Mouse (Mus musculus) neural tube, embryonic 14.5 days (tissue): ENCODE data around the gene Kcnh2. TPM values are rescaled to one million over a fixed set of nuclear protein-coding genes. Genes with fewer than 3 reads are reported as not detected.

ENCODE experiments used
- ATAC-seq: fragments of 200-750 bp; cut with Nextera tagmentation; 2 replicates; pipeline ENCODE4 v1.8.0; 2017; ENCODE audit warnings: low read depth, mild to moderate bottlenecking, moderate TSS enrichment, moderate library complexity
- H3K27ac ChIP-seq: fragments of 300-500 bp; sonication (generic); 2 replicates; pipeline ENCODE4 v1.5.1; 2014; ENCODE audit warnings: low read depth, mild to moderate bottlenecking, control low read depth, low read length, moderate library complexity, mixed read lengths
- H3K27me3 ChIP-seq: fragments of 300-500 bp; sonication (generic); 2 replicates; pipeline ENCODE4 v1.6.1; 2014; ENCODE audit warnings: low read length; ENCODE audit not compliant: control insufficient read depth, insufficient read depth
- H3K36me3 ChIP-seq: fragments of 300-500 bp; sonication (generic); 2 replicates; pipeline ENCODE4 v1.6.1; 2014; ENCODE audit warnings: low read length, mixed read lengths; ENCODE audit not compliant: control insufficient read depth, insufficient read depth
- H3K4me1 ChIP-seq: fragments of 300-500 bp; sonication (generic); 2 replicates; pipeline ENCODE4 v1.6.1; 2014; ENCODE audit warnings: low read length; ENCODE audit not compliant: control insufficient read depth, insufficient read depth
- H3K4me2 ChIP-seq: fragments of 300-500 bp; sonication (generic); 2 replicates; pipeline ENCODE4 v1.6.1; 2014; ENCODE audit warnings: mild to moderate bottlenecking, low read depth, low read length, control low read depth
- H3K4me3 ChIP-seq: fragments of 300-500 bp; sonication (generic); 2 replicates; pipeline ENCODE4 v1.5.1; 2014; ENCODE audit warnings: low read depth, low read length, control low read depth, mixed read lengths
- H3K9ac ChIP-seq: fragments of 300-500 bp; sonication (generic); replicated peaks from 2 replicates; pipeline ENCODE4 v1.6.1; 2014; ENCODE audit warnings: low read depth, mild to moderate bottlenecking, control low read depth, low read length, mixed read lengths
- H3K9me3 ChIP-seq: fragments of 300-500 bp; sonication (generic); 2 replicates; pipeline ENCODE4 v1.6.1; 2016; ENCODE audit warnings: low read length; ENCODE audit not compliant: control insufficient read depth
- WGBS: fragments of 180-500 bp; shearing (Covaris S2); extraction: QIAGEN DNeasy Blood & Tissue Kit; methylation state at CpG from one replicate; pipeline ENCODE4 v1.1.7; 2014; 5-methylcytosine and 5-hydroxymethylcytosine counted together
- polyA plus RNA-seq: library from polyadenylated mRNA; unstranded; fragments of >200 nt; fragmentation: Nextera tagmentation; extraction: Ambion mirVana; gene quantifications from 2 replicates; pipeline ENCODE4 v1.2.1, GENCODE M21; 2014

The Kcnh2 gene
- polyA plus RNA-seq, 1 experiment from 2014 or later: 13.6 TPM

DNA sequence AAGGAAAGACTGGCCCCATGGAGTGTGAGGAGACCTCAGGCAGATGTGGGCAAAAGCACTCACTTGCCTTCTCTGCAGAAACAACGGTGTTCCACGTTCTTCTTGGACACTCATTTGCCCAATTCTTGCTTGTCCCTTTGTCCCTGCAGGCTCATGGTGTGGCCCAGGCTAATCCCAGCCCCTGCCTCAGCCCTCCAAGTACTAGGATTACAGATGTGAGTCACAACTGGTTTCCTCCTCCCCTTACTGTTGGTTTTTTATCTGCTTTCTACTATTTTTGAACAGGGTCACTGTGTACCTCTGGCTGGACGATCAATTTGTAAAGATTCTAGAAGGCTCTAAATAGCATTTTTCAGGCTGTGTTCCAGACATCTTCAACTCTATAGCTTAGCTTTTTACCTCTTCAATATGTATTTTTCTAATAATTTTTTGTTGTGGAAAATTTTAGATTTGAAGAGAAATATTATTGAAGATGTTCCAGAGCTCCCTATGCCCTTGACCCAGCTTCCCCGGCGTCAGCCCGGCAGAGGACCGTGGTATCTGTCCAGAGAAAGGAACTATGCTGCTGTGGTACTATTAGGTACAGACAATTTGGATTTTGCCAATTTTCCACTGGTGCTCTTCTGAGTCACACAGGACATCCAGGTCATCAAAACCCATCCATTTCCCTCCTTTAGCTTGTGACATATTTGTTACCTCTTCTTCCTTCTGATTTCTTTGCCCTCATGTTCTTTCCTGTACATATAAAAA is 65.0 kb downstream of the Kcnh2 start:
- no peak overlapping the region for H3K27ac ChIP-seq
- no peak for ATAC-seq

GRCm38 (mm10) chr5:24284145-24284544 is 67.3 kb downstream of the Kcnh2 start:
- Histone ChIP-seq H3K9me3 (no peaks in the 10 kb centered on the region), H3K4me2 (no peak overlapping the region), H3K36me3 (no peaks in the 10 kb centered on the region), H3K4me3 (no peak overlapping the region), H3K27me3 (no peaks in the 10 kb centered on the region), H3K27ac (no peak overlapping the region), H3K9ac (no peak overlapping the region), H3K4me1 (no peaks in the 10 kb centered on the region)
- no peak for ATAC-seq
- 63% methylated on average over 6 of the region's 6 CpGs for WGBS

More for the DNA sequence above, 65.0 kb downstream of the Kcnh2 start:
- Histone ChIP-seq H3K27me3 (no peaks in the 10 kb centered on the region), H3K9me3 (no peaks in the 10 kb centered on the region), H3K4me1 (no peaks in the 10 kb centered on the region), H3K36me3 (no peaks in the 10 kb centered on the region), H3K9ac (no peak overlapping the region), H3K4me3 (no peak overlapping the region), H3K4me2 (no peak overlapping the region)
- WGBS: 78% methylated on average over 7 of the region's 7 CpGs

GRCm38 (mm10) chr5:24283181-24283580 is 68.2 kb downstream of the Kcnh2 start:
- ATAC-seq: no peak
- Histone ChIP-seq H3K27ac (no peak overlapping the region), H3K9me3 (no peaks in the 10 kb centered on the region), H3K4me2 (no peak overlapping the region), H3K27me3 (no peaks in the 10 kb centered on the region), H3K4me3 (no peak overlapping the region), H3K36me3 (no peaks in the 10 kb centered on the region), H3K9ac (no peak overlapping the region), H3K4me1 (no peaks in the 10 kb centered on the region)
- WGBS: 86% methylated on average over 5 of the region's 5 CpGs

DNA sequence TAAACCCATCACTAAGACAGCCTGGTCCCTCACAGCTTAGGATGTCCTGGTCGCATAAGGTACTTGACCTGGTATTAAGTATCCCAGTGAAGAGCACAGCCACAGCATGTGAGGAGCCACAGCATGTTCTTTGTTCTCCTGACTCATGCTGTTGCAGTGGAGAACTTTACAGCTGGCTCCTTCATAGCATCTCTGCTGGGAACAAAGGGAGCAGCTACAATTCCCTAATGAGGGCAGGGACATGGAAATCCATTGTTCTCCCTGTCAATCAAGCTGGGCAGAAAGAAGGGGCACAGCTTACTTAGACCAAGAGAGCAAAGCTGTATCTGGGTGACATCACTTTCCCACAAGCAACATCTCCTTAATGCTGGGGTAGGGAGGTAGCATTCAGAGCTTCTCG is 70.9 kb downstream of the Kcnh2 start:
- Histone ChIP-seq H3K4me2 (no peak overlapping the region), H3K4me1 (no peaks in the 10 kb centered on the region), H3K27me3 (no peaks in the 10 kb centered on the region), H3K27ac (no peak overlapping the region), H3K9me3 (no peaks in the 10 kb centered on the region), H3K9ac (no peak overlapping the region), H3K4me3 (no peak overlapping the region), H3K36me3 (no peaks in the 10 kb centered on the region)
- ATAC-seq: no peak
- 34% methylated on average over 2 of the region's 2 CpGs for WGBS

DNA sequence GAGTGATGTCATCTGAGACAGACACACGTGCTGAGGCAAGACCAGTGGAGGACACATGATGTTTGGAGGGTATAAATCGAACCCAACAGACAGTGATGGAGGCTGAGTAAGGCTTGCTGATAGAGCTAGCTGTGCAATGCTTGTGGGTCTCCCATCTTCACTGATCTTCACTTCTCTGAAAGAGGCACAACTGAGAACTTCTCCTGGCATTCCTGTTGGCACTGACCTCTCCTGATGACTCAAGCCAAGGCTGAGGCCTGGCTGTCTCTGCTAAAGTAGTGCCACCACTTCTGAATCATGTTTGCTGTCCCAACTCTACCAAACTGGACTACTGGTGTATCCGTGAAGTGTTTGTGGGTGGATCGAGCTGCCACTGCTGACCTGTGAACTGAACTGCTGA is 71.9 kb downstream of the Kcnh2 start:
- no peaks in the 10 kb centered on the region for H3K36me3 ChIP-seq
- ATAC-seq: no peak
- H3K27ac ChIP-seq: no peak overlapping the region
- H3K4me1 ChIP-seq: no peaks in the 10 kb centered on the region
- 90% methylated on average over 4 of the region's 4 CpGs for WGBS
- no peak overlapping the region for H3K9ac ChIP-seq
- H3K9me3 ChIP-seq: no peaks in the 10 kb centered on the region
- H3K4me3 ChIP-seq: no peak overlapping the region
- H3K27me3 ChIP-seq: no peaks in the 10 kb centered on the region
- no peak overlapping the region for H3K4me2 ChIP-seq

DNA sequence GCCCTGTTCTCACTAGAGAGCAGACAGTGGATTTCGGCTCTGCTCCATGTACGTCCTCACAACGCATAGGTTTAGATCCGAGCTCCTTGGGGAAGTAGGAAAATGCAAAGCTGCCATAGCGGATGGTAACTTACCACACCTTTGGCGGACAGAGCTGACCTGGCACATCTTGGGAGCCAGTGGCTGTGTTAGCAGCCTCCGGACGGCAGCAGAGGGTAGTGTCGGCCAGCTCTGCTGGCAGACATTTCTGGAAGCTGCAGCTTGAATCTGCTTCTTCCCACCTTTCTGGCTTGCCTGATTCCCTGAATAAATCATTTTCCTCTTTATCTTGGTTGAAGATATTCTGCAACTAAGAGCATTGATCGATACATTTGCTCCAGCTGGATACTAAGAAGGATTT is 73.2 kb downstream of the Kcnh2 start:
- 91% methylated on average over 10 of the region's 10 CpGs for WGBS
- H3K27me3 ChIP-seq: no peaks in the 10 kb centered on the region
- no peak overlapping the region for H3K4me2 ChIP-seq
- H3K36me3 ChIP-seq: no peaks in the 10 kb centered on the region
- H3K9me3 ChIP-seq: no peaks in the 10 kb centered on the region
- no peaks in the 10 kb centered on the region for H3K4me1 ChIP-seq
- no peak overlapping the region for H3K27ac ChIP-seq
- no peak overlapping the region for H3K9ac ChIP-seq
- no peak for ATAC-seq
- no peak overlapping the region for H3K4me3 ChIP-seq

GRCm38 (mm10) chr5:24273683-24274621 is 77.5 kb downstream of the Kcnh2 start:
- ATAC-seq: no peak
- no peaks in the 10 kb centered on the region for H3K36me3 ChIP-seq
- WGBS: 69% methylated on average over 9 of the region's 9 CpGs
- no peak overlapping the region for H3K4me3 ChIP-seq
- H3K4me1 ChIP-seq: no peaks in the 10 kb centered on the region
- no peak overlapping the region for H3K4me2 ChIP-seq
- no peak overlapping the region for H3K9ac ChIP-seq
- H3K27me3 ChIP-seq: no peaks in the 10 kb centered on the region
- no peaks in the 10 kb centered on the region for H3K9me3 ChIP-seq
- H3K27ac ChIP-seq: 0 out of 2 replicates have a peak overlapping the region, but pooled peaks have one; percentile 34

GRCm38 (mm10) chr5:24270941-24271340 is 80.5 kb downstream of the Kcnh2 start:
- Histone ChIP-seq H3K4me3 (no peak overlapping the region), H3K4me2 (no peak overlapping the region), H3K36me3 (no peaks in the 10 kb centered on the region), H3K27me3 (no peaks in the 10 kb centered on the region), H3K9ac (no peak overlapping the region), H3K27ac (no peak overlapping the region), H3K4me1 (no peaks in the 10 kb centered on the region; the same call in 1 of the 2 replicates), H3K9me3 (no peaks in the 10 kb centered on the region)
- WGBS: 81% methylated on average over 4 of the region's 4 CpGs
- no peak for ATAC-seq
